Mouse (Mus musculus): ENCODE results near the gene Zap70. TPM values are rescaled to one million over a fixed set of nuclear protein-coding genes. Genes with fewer than 3 reads are reported as not detected.
A peak's percentile ranks its signal among the peaks of the same experiment; 100 is the strongest.

Gene Zap70
- polyA plus RNA-seq, 1 experiment, result not detected

GRCm38 (mm10) chr1:36770998-36771397, 9.4 kb downstream of the Zap70 start:
- H3K27ac ChIP-seq (ENCODE audit: insufficient read depth, low read length), result no peak overlapping the region
- TF ChIP-seq POLR2A (IDR thresholded peaks at IDR 0.05; ENCODE audit: low read depth, low read length) (no peak), CTCF (IDR thresholded peaks at IDR 0.05; ENCODE audit: borderline replicate concordance, insufficient read depth, low read length) (no peak)
- no peaks in the 10 kb centered on the region for H3K4me1 ChIP-seq (ENCODE audit: control insufficient read depth, insufficient read depth, low read length)
- H3K4me3 ChIP-seq (ENCODE audit: insufficient read depth, low read length), result no peak overlapping the region

- H3K4me1 ChIP-seq (ENCODE audit: control insufficient read depth, insufficient read depth, low read length), result no peaks in the 10 kb centered on the region
- H3K27ac ChIP-seq (ENCODE audit: insufficient read depth, low read length), result no peak overlapping the region
- no peak overlapping the region for H3K4me3 ChIP-seq (ENCODE audit: insufficient read depth, low read length)
- TF ChIP-seq POLR2A (IDR thresholded peaks at IDR 0.05; ENCODE audit: low read depth, low read length), result no peak
- TF ChIP-seq CTCF (IDR thresholded peaks at IDR 0.05; ENCODE audit: borderline replicate concordance, insufficient read depth, low read length), result no peak
Observed at GRCm38 (mm10) chr1:36772198-36772934, 10.8 kb downstream of the Zap70 start.

- TF ChIP-seq POLR2A (IDR thresholded peaks at IDR 0.05; ENCODE audit: low read depth, low read length), result no peak
- TF ChIP-seq CTCF (IDR thresholded peaks at IDR 0.05; ENCODE audit: borderline replicate concordance, insufficient read depth, low read length), result no peak
- Histone ChIP-seq H3K27ac (ENCODE audit: insufficient read depth, low read length) (no peak overlapping the region), H3K4me1 (ENCODE audit: control insufficient read depth, insufficient read depth, low read length) (no peaks in the 10 kb centered on the region), H3K4me3 (ENCODE audit: insufficient read depth, low read length) (no peak overlapping the region)
Observed at GRCm38 (mm10) chr1:36780793-36781192, 19.2 kb downstream of the Zap70 start.

- TF ChIP-seq POLR2A (IDR thresholded peaks at IDR 0.05; ENCODE audit: low read depth, low read length) (no peak), CTCF (IDR thresholded peaks at IDR 0.05; ENCODE audit: borderline replicate concordance, insufficient read depth, low read length) (no peak)
- Histone ChIP-seq H3K27ac (ENCODE audit: insufficient read depth, low read length) (no peak overlapping the region), H3K4me3 (ENCODE audit: insufficient read depth, low read length) (no peak overlapping the region), H3K4me1 (ENCODE audit: control insufficient read depth, insufficient read depth, low read length) (no peaks in the 10 kb centered on the region)
Observed at GRCm38 (mm10) chr1:36782476-36782875, 20.9 kb downstream of the Zap70 start.

GRCm38 (mm10) chr1:36784365-36785134, 23.0 kb downstream of the Zap70 start:
- TF ChIP-seq POLR2A (IDR thresholded peaks at IDR 0.05; ENCODE audit: low read depth, low read length), result no peak
- peak; percentile 54; the same call in 1 of the 2 replicates for TF ChIP-seq CTCF (IDR thresholded peaks at IDR 0.05; ENCODE audit: borderline replicate concordance, insufficient read depth, low read length)
- H3K4me1 ChIP-seq (ENCODE audit: control insufficient read depth, insufficient read depth, low read length), result no peaks in the 10 kb centered on the region
- H3K4me3 ChIP-seq (ENCODE audit: insufficient read depth, low read length), result peak overlapping the region; percentile 26
- H3K27ac ChIP-seq (ENCODE audit: insufficient read depth, low read length), result no peak overlapping the region

GRCm38 (mm10) chr1:36785238-36785641, 23.6 kb downstream of the Zap70 start:
- no peak overlapping the region for H3K27ac ChIP-seq (ENCODE audit: insufficient read depth, low read length)
- no peak for TF ChIP-seq POLR2A (IDR thresholded peaks at IDR 0.05; ENCODE audit: low read depth, low read length)
- TF ChIP-seq CTCF (IDR thresholded peaks at IDR 0.05; ENCODE audit: borderline replicate concordance, insufficient read depth, low read length), result no peak
- H3K4me1 ChIP-seq (ENCODE audit: control insufficient read depth, insufficient read depth, low read length), result no peaks in the 10 kb centered on the region
- H3K4me3 ChIP-seq (ENCODE audit: insufficient read depth, low read length), result peak overlapping the region; percentile 26

- TF ChIP-seq POLR2A (IDR thresholded peaks at IDR 0.05; ENCODE audit: low read depth, low read length) (no peak), CTCF (IDR thresholded peaks at IDR 0.05; ENCODE audit: borderline replicate concordance, insufficient read depth, low read length) (peak; percentile 20; the same call in 1 of the 2 replicates)
- H3K4me3 ChIP-seq (ENCODE audit: insufficient read depth, low read length), result no peak overlapping the region
- no peaks in the 10 kb centered on the region for H3K4me1 ChIP-seq (ENCODE audit: control insufficient read depth, insufficient read depth, low read length)
- no peak overlapping the region for H3K27ac ChIP-seq (ENCODE audit: insufficient read depth, low read length)
Observed at GRCm38 (mm10) chr1:36786377-36786776, 24.8 kb downstream of the Zap70 start.

- H3K27ac ChIP-seq (ENCODE audit: insufficient read depth, low read length), result no peak overlapping the region
- H3K4me1 ChIP-seq (ENCODE audit: control insufficient read depth, insufficient read depth, low read length), result no peaks in the 10 kb centered on the region
- TF ChIP-seq POLR2A (IDR thresholded peaks at IDR 0.05; ENCODE audit: low read depth, low read length) (no peak), CTCF (IDR thresholded peaks at IDR 0.05; ENCODE audit: borderline replicate concordance, insufficient read depth, low read length) (no peak)
- no peak overlapping the region for H3K4me3 ChIP-seq (ENCODE audit: insufficient read depth, low read length)
Observed at GRCm38 (mm10) chr1:36789416-36789815, 27.8 kb downstream of the Zap70 start.

- TF ChIP-seq POLR2A (IDR thresholded peaks at IDR 0.05; ENCODE audit: low read depth, low read length), result no peak
- no peak for TF ChIP-seq CTCF (IDR thresholded peaks at IDR 0.05; ENCODE audit: borderline replicate concordance, insufficient read depth, low read length)
Observed at GRCm38 (mm10) chr1:36796711-36797110, 35.1 kb downstream of the Zap70 start.

GRCm38 (mm10) chr1:36797481-36797880, 35.9 kb downstream of the Zap70 start:
- Histone ChIP-seq H3K27ac (ENCODE audit: insufficient read depth, low read length) (no peak overlapping the region), H3K4me3 (ENCODE audit: insufficient read depth, low read length) (no peak overlapping the region), H3K4me1 (ENCODE audit: control insufficient read depth, insufficient read depth, low read length) (no peaks in the 10 kb centered on the region)
- no peak for TF ChIP-seq CTCF (IDR thresholded peaks at IDR 0.05; ENCODE audit: borderline replicate concordance, insufficient read depth, low read length)
- TF ChIP-seq POLR2A (IDR thresholded peaks at IDR 0.05; ENCODE audit: low read depth, low read length), result no peak

More at GRCm38 (mm10) chr1:36796711-36797110, 35.1 kb downstream of the Zap70 start:
- Histone ChIP-seq H3K4me1 (ENCODE audit: control insufficient read depth, insufficient read depth, low read length) (no peaks in the 10 kb centered on the region), H3K4me3 (ENCODE audit: insufficient read depth, low read length) (no peak overlapping the region), H3K27ac (ENCODE audit: insufficient read depth, low read length) (no peak overlapping the region)

Measured in embryonic fibroblast, embryonic 13.5 days (primary cell).